Mouse (Mus musculus) liver, adult 2 months (tissue): ENCODE results near the gene Gm11037.
A peak's percentile ranks its signal among the peaks of the same experiment; 100 is the strongest.

ENCODE experiments used
- CTCF ChIP-seq: fragments of 200-500 bp; IDR thresholded peaks from 2 replicates; pipeline ENCODE4 v1.5.1; 2011; ENCODE audit warnings: low read depth, low read length, control low read depth
- POLR2A ChIP-seq: fragments of 200-500 bp; IDR thresholded peaks from 2 replicates; pipeline ENCODE4 v1.6.1; 2011; ENCODE audit warnings: low read length, control low read depth; ENCODE audit not compliant: insufficient read depth; ENCODE audit errors: extremely low read depth

DNA sequence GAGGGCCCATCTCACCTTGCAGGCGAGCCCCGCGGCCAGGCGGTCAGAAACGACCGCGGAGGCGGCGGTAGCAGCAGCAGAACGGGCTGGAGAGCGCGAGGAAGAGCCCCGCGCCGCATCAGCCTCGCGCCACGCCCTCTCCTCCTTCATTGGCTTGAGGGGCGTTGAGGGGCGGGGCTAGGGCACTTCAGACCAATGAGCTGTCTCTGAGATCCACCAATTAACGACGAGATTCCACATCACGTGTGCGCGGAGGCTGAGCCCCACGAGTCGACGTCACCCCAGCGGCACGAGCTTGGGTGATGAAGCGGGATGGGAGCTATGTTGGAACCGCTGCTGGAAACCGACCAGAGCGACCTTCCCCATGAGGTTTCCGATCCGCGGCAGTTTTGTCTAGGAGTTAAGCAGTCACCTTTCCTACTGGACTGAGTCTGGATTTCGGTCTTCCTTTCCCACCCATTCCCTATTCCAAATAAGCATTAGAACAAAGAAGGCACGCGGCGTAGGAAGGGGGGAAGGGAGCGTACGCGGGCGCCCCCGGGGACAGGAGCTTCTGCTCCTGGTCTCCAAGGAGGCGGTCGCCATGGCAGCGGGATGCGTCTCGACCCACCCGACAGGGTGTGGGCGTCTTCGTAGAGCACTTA lies 26.8 kb downstream of the Gm11037 start, which contains the start of gene 1700037H04Rik:
- TF ChIP-seq CTCF (0 out of 2 replicates have a peak, but pooled peaks have one; percentile 1), POLR2A (peak; percentile 89)
